In the genomic region with DNA sequence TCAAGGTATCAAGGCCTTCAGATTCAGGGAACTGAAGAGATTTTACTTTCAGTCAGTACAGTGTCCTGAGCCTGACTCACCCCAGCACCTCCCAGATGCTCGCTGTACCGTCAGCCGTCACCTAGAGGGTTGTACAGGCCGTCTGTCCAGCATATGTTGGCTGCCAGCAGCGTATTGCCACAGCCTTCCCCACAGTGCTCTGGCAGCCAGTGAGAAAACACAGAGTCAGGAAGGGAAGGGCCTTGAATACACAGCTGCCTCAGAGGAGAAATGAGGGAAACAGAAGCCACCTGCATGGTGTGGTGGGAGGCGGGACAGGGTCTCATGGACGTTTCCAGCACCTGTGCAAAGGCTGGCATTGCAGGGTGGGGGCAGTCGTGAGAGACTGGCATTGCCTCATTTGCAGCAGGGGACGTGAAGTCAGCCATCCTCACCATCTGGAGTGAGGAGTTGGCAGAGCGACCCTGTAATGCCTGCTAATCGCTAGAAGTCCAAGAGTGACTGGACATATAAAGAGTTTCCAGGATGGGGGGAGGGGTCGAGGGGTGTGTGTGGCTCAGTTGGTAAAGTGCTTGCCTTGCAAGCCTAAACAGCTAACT, we compare ENCODE assay signal across 10 mouse cellular contexts.
DNase-seq lines count a peak whose midpoint lies in the region; ATAC-seq and TF ChIP-seq lines count a peak whose summit lies in the region.
"Had no signal": no experiment of that assay in that cellular context is flagged by ENCODE, and none has a peak within 500 bp of the region (broad histone marks: within the 10 kb centered on the region; RNA-seq: fewer than 3 reads in every experiment).

No protein-coding gene starts in this region.

- peak; percentile 47 for TF ChIP-seq CTCF in hindbrain, postnatal 0 days (IDR thresholded peaks at IDR 0.05; ENCODE audit: low read depth)

- 31% methylated on average over 12 of the region's 12 CpGs for WGBS in hindbrain, postnatal 0 days
- 36% methylated on average over 12 of the region's 12 CpGs for WGBS in neural tube, embryonic 13.5 days

- no peaks in the 10 kb centered on the region for H3K36me3 ChIP-seq in hindbrain, postnatal 0 days (ENCODE audit: insufficient read depth, low read length)
- no peaks in the 10 kb centered on the region for H3K36me3 ChIP-seq in neural tube, embryonic 13.5 days

- peak; percentile 69 for ATAC-seq in hindbrain, postnatal 0 days
- ATAC-seq in neural tube, embryonic 13.5 days (ENCODE audit: low read depth) = no peak
- ATAC-seq in megakaryocyte-erythroid progenitor cell, adult 5-6 weeks (replicated peaks; ENCODE audit: low FRiP score, low TSS enrichment, poor library complexity, severe bottlenecking) = no peak
- ATAC-seq in inflammation-experienced regulatory T-cells, adult 6 months = no peak

- H3K4me2 ChIP-seq in hindbrain, postnatal 0 days (ENCODE audit: low read depth, low read length) = no peak overlapping the region
- no peak overlapping the region for H3K4me2 ChIP-seq in neural tube, embryonic 13.5 days

- DNase-seq in heart, adult 18-20 months = peak; percentile 22 to 48
- DNase-seq in heart, postnatal 14 days = no peak
- DNase-seq in embryo, embryonic 9.5 days (ENCODE audit: extremely low spot score) = peak; percentile 27
- peak; percentile 73 for DNase-seq in hindbrain, postnatal 0 days (ENCODE audit: low spot score)
- no peak for DNase-seq in cerebellum, adult 9-10 months
- DNase-seq: adrenal gland, postnatal 25 days had no signal

- H3K9me3 ChIP-seq in hindbrain, postnatal 0 days (ENCODE audit: low read length) = no peaks in the 10 kb centered on the region
- no peaks in the 10 kb centered on the region for H3K9me3 ChIP-seq in neural tube, embryonic 13.5 days

- H3K27ac ChIP-seq in hindbrain, postnatal 0 days = peak overlapping the region; percentile 51; the same call in 1 of the 2 replicates
- H3K27ac ChIP-seq in neural tube, embryonic 13.5 days (replicated peaks) = peak overlapping the region; percentile 39

- intact Hi-C loops in heart, postnatal 14 days (cut with DNase I) = no loop called here

- H3K4me3 ChIP-seq in hindbrain, postnatal 0 days (ENCODE audit: low read length) = no peak overlapping the region
- no peak overlapping the region for H3K4me3 ChIP-seq in neural tube, embryonic 13.5 days
- H3K4me3 ChIP-seq: erythroblast, embryonic 14.5 days had no signal

- 0 out of 2 replicates have a peak, but pooled peaks cover 5% of the 10 kb centered on the region for H3K27me3 ChIP-seq in hindbrain, postnatal 0 days (ENCODE audit: insufficient read depth, low read length)
- H3K27me3 ChIP-seq in neural tube, embryonic 13.5 days = peaks cover 18% of the 10 kb centered on the region; the same call in 1 of the 2 replicates

- no peak overlapping the region for H3K9ac ChIP-seq in hindbrain, postnatal 0 days (replicated peaks; ENCODE audit: low read length)
- no peak overlapping the region for H3K9ac ChIP-seq in neural tube, embryonic 13.5 days

- H3K4me1 ChIP-seq in hindbrain, postnatal 0 days (ENCODE audit: insufficient read depth, low read length) = peaks cover 17% of the 10 kb centered on the region
- H3K4me1 ChIP-seq in neural tube, embryonic 13.5 days (replicated peaks) = peaks cover 52% of the 10 kb centered on the region

Comparison
In these comparisons a context has a peak if more than half of its experiments do, and no peak if none do; other contexts are left out.
1. DNase-seq: peak in heart, adult 18-20 months (2 of 2), embryo, embryonic 9.5 days (single experiment) and hindbrain, postnatal 0 days (single experiment); none in heart, postnatal 14 days (0 of 2) and cerebellum, adult 9-10 months (single experiment).